Mouse (Mus musculus) midbrain, embryonic 11.5 days (tissue): ENCODE measurements around the gene Pdzd2. TPM values are rescaled to one million over a fixed set of nuclear protein-coding genes. Genes with fewer than 3 reads are reported as not detected.

Experiments
- ATAC-seq: fragments of 200-750 bp; cut with Nextera tagmentation; 2 replicates; pipeline ENCODE4 v1.8.0; 2017; ENCODE audit warnings: moderate TSS enrichment, moderate library complexity; ENCODE audit not compliant: low FRiP score
- DNase-seq: peaks from one replicate; pipeline ENCODE4 v3.0.0; 2015; ENCODE audit warnings: low spot score; ENCODE audit errors: missing footprints
- H3K27ac ChIP-seq: fragments of 300-500 bp; sonication (generic); 2 replicates; pipeline ENCODE4 v1.5.1; 2014; ENCODE audit warnings: low read depth, low read length
- H3K27me3 ChIP-seq: fragments of 300-500 bp; sonication (generic); 2 replicates; pipeline ENCODE4 v1.6.1; 2014; ENCODE audit warnings: mild to moderate bottlenecking, low read length, moderate library complexity, mixed read lengths; ENCODE audit not compliant: control insufficient read depth, insufficient read depth
- H3K36me3 ChIP-seq: fragments of 300-500 bp; sonication (generic); 2 replicates; pipeline ENCODE4 v1.6.1; 2014; ENCODE audit warnings: mild to moderate bottlenecking, low read length, moderate library complexity, mixed read lengths; ENCODE audit not compliant: control insufficient read depth, insufficient read depth
- H3K4me1 ChIP-seq: fragments of 300-500 bp; sonication (generic); 2 replicates; pipeline ENCODE4 v1.6.1; 2014; ENCODE audit warnings: low read length; ENCODE audit not compliant: control insufficient read depth, insufficient read depth
- H3K4me2 ChIP-seq: fragments of 300-500 bp; sonication (generic); 2 replicates; pipeline ENCODE4 v1.6.1; 2014; ENCODE audit warnings: mild to moderate bottlenecking, moderate library complexity
- H3K4me3 ChIP-seq: fragments of 300-500 bp; sonication (generic); 2 replicates; pipeline ENCODE4 v1.5.1; 2014; ENCODE audit warnings: low read depth, low read length
- H3K9ac ChIP-seq: fragments of 300-500 bp; sonication (generic); 2 replicates; pipeline ENCODE4 v1.6.1; 2014; ENCODE audit warnings: low read length
- H3K9me3 ChIP-seq: fragments of 300-500 bp; sonication (generic); 2 replicates; pipeline ENCODE4 v1.6.1; 2016; ENCODE audit warnings: low read length; ENCODE audit not compliant: control insufficient read depth
- WGBS: fragments of 180-500 bp; shearing (Covaris S2); extraction: QIAGEN DNeasy Blood & Tissue Kit; methylation state at CpG from one replicate; pipeline ENCODE4 v1.1.7; 2014; 5-methylcytosine and 5-hydroxymethylcytosine counted together
- polyA plus RNA-seq: library from polyadenylated mRNA; unstranded; fragments of >200 nt; fragmentation: Nextera tagmentation; extraction: Ambion mirVana; gene quantifications from 2 replicates; pipeline ENCODE4 v1.2.1, GENCODE M21; 2014

Pdzd2 gene
- polyA plus RNA-seq, 1 experiment from 2014 or later, result 5.2 TPM

DNA sequence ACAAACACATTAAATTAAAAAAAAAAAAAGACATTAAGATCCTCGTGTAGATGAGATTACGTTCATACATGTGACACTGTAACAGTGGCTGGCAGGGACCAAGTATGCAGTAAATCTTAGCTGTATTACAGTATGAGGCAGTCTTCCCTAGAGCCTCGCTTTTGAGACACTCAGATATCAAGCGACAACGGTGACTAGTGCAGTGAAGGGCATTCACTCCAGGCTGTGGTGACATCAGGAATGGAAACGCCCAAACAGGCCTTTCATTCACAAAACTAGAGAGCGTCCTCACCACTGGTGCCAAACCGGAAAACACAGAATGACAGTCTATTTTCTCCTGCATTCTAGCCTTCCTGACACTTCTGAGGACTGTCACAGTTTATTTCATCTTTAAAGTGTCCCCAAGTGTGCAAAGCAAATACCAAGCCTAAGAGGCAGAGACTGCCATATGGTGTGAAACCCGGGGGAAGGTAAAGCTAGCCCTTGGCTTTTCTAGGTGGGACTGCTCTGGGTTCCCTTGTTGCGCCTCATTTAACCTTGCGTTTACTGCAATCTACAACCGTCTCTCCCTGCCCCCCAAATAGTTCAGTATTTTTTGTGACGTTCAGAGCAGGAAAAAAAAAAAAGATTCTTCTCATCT lies 195.9 kb downstream of the Pdzd2 start:
- H3K4me1 ChIP-seq, result peaks cover 8% of the 10 kb centered on the region; the same call in 1 of the 2 replicates
- no peaks in the 10 kb centered on the region for H3K36me3 ChIP-seq
- no peak overlapping the region for H3K9ac ChIP-seq
- H3K27ac ChIP-seq, result no peak overlapping the region
- no peaks in the 10 kb centered on the region; the same call in 1 of the 2 replicates for H3K27me3 ChIP-seq
- DNase-seq (peak; percentile 78), ATAC-seq (no peak)
- H3K9me3 ChIP-seq, result no peaks in the 10 kb centered on the region
- no peak overlapping the region for H3K4me2 ChIP-seq
- 77% methylated on average over 13 of the region's 13 CpGs for WGBS
- no peak overlapping the region for H3K4me3 ChIP-seq

DNA sequence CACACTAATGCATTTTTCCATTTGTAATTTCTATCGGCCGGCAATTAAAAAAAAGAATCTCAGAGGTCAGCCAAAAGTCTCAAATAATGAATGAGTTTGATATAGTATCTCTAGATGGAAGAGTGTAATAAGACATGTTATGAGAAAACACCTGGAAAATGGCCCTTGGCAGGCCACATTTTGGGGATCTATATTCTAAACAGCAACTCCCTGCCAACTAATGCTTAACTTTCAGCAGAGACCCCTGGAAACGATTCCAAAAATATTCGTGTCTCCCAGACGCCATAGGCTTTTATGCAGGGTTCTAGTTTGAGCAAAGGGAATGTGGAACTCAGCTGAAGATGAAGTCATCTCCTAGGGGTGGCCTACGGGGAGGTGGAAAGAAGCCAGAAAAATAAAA lies 197.4 kb downstream of the Pdzd2 start:
- Histone ChIP-seq H3K4me2 (no peak overlapping the region), H3K4me1 (peaks cover 6% of the 10 kb centered on the region; the same call in 1 of the 2 replicates), H3K4me3 (no peak overlapping the region), H3K36me3 (no peaks in the 10 kb centered on the region), H3K27ac (no peak overlapping the region), H3K9me3 (no peaks in the 10 kb centered on the region), H3K27me3 (no peaks in the 10 kb centered on the region; the same call in 1 of the 2 replicates), H3K9ac (no peak overlapping the region)
- no peak for DNase-seq
- ATAC-seq, result no peak
- WGBS, result 85% methylated on average over 6 of the region's 6 CpGs

DNA sequence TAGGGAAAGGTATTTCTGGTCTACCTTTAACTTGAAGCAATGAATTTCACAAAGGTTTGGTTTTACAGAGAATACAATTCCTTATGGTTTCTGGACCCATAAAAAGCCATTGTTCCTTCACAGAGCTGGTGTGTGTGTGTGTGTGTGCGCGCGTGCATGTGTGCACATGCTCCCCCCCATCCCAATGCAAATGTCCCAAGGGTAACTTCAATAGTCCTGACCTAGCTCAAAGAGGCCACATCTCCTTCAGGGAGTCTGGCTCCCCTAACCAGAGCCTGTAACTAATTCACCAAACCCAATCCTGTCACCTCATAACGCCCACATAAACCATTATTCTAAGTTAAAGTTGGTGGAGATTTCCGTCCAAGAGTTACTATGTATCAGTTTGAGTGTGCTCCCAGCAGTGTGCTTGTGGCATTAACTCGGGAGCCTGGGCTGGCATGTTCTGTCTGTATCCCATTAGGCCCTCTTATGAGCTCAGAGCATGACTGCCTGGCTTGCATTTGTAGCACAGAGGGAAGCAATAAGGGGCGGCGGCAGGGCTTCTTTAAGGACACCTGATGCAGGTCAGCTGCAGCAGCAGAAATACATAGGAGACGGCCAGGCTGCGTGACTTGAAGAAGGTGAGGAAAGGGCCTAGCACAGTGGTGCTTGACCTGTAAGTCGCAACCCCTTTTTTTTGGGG lies 200.0 kb downstream of the Pdzd2 start:
- Histone ChIP-seq H3K27me3 (no peaks in the 10 kb centered on the region), H3K36me3 (no peaks in the 10 kb centered on the region), H3K9ac (no peak overlapping the region), H3K4me1 (0 out of 2 replicates have a peak, but pooled peaks cover 2% of the 10 kb centered on the region), H3K9me3 (no peaks in the 10 kb centered on the region), H3K27ac (no peak overlapping the region), H3K4me3 (no peak overlapping the region), H3K4me2 (no peak overlapping the region)
- no peak for ATAC-seq
- peak; percentile 70 for DNase-seq
- WGBS, result 91% methylated on average over 11 of the region's 11 CpGs

DNA sequence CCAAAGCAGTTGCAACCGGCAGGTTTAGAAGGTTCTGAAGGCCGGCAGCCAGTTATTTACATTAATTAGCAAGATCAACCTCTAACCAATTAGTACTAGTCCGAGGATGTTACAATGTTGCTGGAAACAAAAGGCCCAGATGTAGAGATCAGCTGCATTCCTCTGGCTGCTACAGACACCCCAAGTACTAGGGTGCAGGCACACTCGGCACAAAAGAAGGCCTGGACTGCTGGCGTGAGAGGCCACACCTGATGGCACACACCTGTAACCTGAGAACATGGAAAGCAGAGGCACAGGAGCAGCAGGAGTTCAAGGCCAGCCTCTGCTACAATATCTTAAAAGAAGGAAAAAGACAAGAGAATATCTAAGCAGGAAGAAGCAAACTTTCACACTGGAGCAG lies 206.5 kb downstream of the Pdzd2 start:
- H3K27me3 ChIP-seq, result no peaks in the 10 kb centered on the region
- no peaks in the 10 kb centered on the region for H3K9me3 ChIP-seq
- H3K27ac ChIP-seq, result no peak overlapping the region
- H3K36me3 ChIP-seq, result no peaks in the 10 kb centered on the region
- H3K4me1 ChIP-seq, result no peaks in the 10 kb centered on the region
- no peak overlapping the region for H3K4me2 ChIP-seq
- no peak overlapping the region for H3K4me3 ChIP-seq
- WGBS, result 86% methylated on average over 5 of the region's 5 CpGs
- ATAC-seq (no peak), DNase-seq (no peak)
- no peak overlapping the region for H3K9ac ChIP-seq

DNA sequence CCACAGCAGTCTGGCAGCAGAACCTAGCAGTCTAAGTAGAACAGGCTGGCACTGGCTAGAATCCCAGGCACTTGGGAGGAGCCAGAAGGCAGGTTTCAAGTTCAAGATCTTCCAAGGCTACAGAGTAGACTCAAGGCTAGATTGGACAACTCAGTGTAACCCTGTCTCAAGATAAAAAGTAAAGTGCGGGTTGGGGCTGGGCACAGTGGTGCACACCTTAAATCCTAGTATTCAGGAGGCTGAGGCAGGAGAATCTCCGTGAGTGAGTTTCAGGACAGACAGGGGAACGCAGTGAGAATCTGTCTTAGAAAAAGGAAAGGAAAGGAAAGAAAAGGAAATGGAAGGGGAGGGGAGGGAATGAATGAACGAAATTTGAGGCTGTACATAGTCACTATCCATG lies 207.2 kb downstream of the Pdzd2 start:
- no peaks in the 10 kb centered on the region for H3K4me1 ChIP-seq
- no peaks in the 10 kb centered on the region for H3K36me3 ChIP-seq
- H3K9me3 ChIP-seq, result no peaks in the 10 kb centered on the region
- no peak overlapping the region for H3K9ac ChIP-seq
- H3K27me3 ChIP-seq, result no peaks in the 10 kb centered on the region
- ATAC-seq (no peak), DNase-seq (peak; percentile 61)
- no peak overlapping the region for H3K4me3 ChIP-seq
- H3K4me2 ChIP-seq, result no peak overlapping the region
- 95% methylated on average over 4 of the region's 4 CpGs for WGBS
- H3K27ac ChIP-seq, result no peak overlapping the region

DNA sequence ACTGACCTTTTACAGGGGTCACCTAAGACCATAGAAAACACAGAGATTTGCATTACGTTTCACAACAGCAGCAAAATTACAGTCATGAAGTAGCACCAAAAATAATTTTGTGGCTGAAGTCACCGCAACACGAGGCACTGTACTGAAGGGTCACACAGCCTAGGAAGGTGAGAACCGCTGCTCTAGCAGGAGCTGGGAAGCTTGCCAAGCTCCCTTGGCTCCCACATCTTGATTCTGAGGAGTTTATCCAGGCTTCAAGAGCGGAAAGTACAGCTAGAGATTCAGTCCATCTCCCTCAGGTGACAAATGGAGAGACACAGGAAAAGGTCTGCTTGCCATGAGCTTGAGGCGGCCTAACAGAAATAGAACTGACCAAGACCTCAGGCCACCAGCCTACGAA lies 216.9 kb downstream of the Pdzd2 start:
- no peak for DNase-seq
- WGBS, result 83% methylated on average over 7 of the region's 7 CpGs
- no peak overlapping the region for H3K4me3 ChIP-seq
- H3K27me3 ChIP-seq, result no peaks in the 10 kb centered on the region
- no peaks in the 10 kb centered on the region for H3K36me3 ChIP-seq
- no peak overlapping the region for H3K4me2 ChIP-seq
- H3K4me1 ChIP-seq, result peaks cover 4% of the 10 kb centered on the region; the same call in 1 of the 2 replicates
- H3K9me3 ChIP-seq, result peaks cover 5% of the 10 kb centered on the region; the same call in 1 of the 2 replicates
- ATAC-seq, result no peak
- H3K27ac ChIP-seq, result no peak overlapping the region
- no peak overlapping the region for H3K9ac ChIP-seq

DNA sequence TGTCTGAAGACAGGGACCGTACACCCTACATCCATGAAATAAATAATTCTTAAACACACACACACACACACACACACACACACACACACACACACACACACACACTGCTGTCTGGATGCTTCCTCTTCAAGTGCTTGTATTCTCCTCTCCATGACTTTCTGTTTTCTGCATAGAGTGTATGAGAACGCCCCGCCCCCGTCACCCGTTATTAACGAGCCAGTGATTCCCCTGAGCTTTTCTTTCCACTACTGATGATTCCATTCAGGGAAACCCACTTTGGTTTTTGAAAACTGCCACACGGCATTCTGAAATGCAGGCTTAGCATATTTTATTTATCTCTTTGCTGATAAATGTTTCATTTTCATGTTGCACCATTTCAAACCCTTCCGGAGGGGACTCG lies 219.4 kb downstream of the Pdzd2 start:
- no peak overlapping the region for H3K4me2 ChIP-seq
- H3K27me3 ChIP-seq, result no peaks in the 10 kb centered on the region
- WGBS, result 86% methylated on average over 9 of the region's 9 CpGs
- no peak overlapping the region for H3K9ac ChIP-seq
- H3K36me3 ChIP-seq, result no peaks in the 10 kb centered on the region
- no peak for ATAC-seq
- no peak overlapping the region for H3K27ac ChIP-seq
- peaks cover 4% of the 10 kb centered on the region; the same call in 1 of the 2 replicates for H3K4me1 ChIP-seq
- no peak overlapping the region for H3K4me3 ChIP-seq
- DNase-seq, result no peak
- no peaks in the 10 kb centered on the region for H3K9me3 ChIP-seq

DNA sequence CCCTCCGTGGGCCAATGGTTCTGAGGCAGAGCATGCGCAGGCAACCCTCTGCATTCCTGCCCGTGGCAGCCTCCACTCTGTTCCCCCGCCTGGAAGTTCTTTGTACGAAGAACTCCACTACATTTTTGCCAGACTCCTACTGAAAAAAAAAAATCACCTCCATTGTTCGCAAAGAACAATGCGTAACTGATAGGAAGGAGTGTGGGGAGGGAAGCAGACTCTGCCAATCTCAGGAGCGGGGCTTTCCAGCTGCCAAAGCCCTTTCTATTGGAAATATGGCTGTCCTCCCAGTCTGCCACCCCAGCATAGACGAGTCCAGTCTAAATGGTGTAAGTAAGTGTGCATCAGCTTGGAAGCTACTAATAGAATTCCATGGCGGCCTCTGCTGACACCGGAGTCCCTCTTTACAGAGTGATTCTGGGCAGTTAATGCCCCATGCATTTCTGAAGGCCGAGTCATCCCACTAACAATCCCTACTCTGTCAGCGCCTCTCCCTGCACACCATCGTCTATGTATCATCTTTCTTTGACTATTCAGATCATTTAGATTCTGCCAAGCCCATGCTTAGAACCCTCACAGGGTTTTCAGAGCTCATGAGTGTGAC lies 221.3 kb downstream of the Pdzd2 start:
- 57% methylated on average over 14 of the region's 14 CpGs for WGBS
- DNase-seq (no peak), ATAC-seq (0 out of 2 replicates have a peak, but pooled peaks have one; percentile 33)
- Histone ChIP-seq H3K27ac (no peak overlapping the region), H3K4me2 (no peak overlapping the region), H3K4me1 (peaks cover 4% of the 10 kb centered on the region; the same call in 1 of the 2 replicates), H3K27me3 (no peaks in the 10 kb centered on the region), H3K9me3 (no peaks in the 10 kb centered on the region), H3K36me3 (no peaks in the 10 kb centered on the region), H3K9ac (no peak overlapping the region), H3K4me3 (no peak overlapping the region)

DNA sequence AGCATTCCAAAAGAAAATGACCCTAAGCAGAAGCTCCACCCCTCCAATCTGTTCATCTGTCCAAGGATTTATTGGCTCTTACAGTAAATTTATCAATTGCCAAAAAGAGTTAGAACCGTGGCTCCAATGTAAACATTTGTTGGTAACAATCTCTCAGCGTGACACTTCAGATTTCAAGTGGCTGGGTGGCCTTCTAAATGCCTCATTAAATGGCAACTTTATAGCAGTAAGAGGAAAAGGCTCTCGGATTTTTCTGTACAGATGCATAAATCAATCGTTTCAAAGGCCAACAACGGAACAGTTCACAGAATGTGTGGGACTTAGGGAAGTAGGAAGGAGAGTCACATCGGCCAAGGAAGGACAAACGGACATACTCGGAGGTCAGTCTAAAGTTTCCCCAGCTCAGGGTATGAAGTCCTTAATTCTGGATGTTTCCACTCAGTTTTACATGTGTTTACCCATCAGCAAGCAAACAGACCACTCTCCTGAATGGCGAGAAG lies 222.4 kb downstream of the Pdzd2 start:
- no peak for ATAC-seq
- 91% methylated on average over 9 of the region's 9 CpGs for WGBS
- no peak overlapping the region for H3K27ac ChIP-seq

More for the DNA sequence above, 222.4 kb downstream of the Pdzd2 start:
- no peaks in the 10 kb centered on the region for H3K36me3 ChIP-seq
- no peak overlapping the region for H3K4me3 ChIP-seq
- no peak overlapping the region for H3K9ac ChIP-seq
- no peak overlapping the region for H3K4me2 ChIP-seq
- H3K9me3 ChIP-seq, result no peaks in the 10 kb centered on the region
- peaks cover 4% of the 10 kb centered on the region; the same call in 1 of the 2 replicates for H3K4me1 ChIP-seq
- H3K27me3 ChIP-seq, result no peaks in the 10 kb centered on the region
- DNase-seq, result no peak
